Mouse (Mus musculus): Measurements from ENCODE around the gene Epsti1.

The Epsti1 gene

GRCm38 (mm10) chr14:77904171-77904762, at the start of gene Epsti1:
Gene Epsti1, plus strand, starts transcription at chr14:77904239.
- peak; percentile 73 to 77 for DNase-seq (ENCODE audit: low spot score in 2 of 2)

GRCm38 (mm10) chr14:77859894-77860293, 44.1 kb upstream of the Epsti1 start:
- no peak for DNase-seq (ENCODE audit: low spot score in 2 of 2)

GRCm38 (mm10) chr14:77860841-77861560, 43.0 kb upstream of the Epsti1 start:
- no peak for DNase-seq (ENCODE audit: low spot score in 2 of 2)

GRCm38 (mm10) chr14:77864051-77864450, 40.0 kb upstream of the Epsti1 start:
- DNase-seq (ENCODE audit: low spot score in 2 of 2) = no peak

- DNase-seq (ENCODE audit: low spot score in 2 of 2) = no peak
These were observed 39.5 kb upstream of the Epsti1 start for GRCm38 (mm10) chr14:77864510-77864909.

- no peak for DNase-seq (ENCODE audit: low spot score in 2 of 2)
These were observed 36.4 kb upstream of the Epsti1 start for GRCm38 (mm10) chr14:77867601-77868000.

- DNase-seq (ENCODE audit: low spot score in 2 of 2) = no peak
These were observed 33.1 kb upstream of the Epsti1 start for GRCm38 (mm10) chr14:77870926-77871325.

- no peak for DNase-seq (ENCODE audit: low spot score in 2 of 2)
These were observed 32.6 kb upstream of the Epsti1 start for GRCm38 (mm10) chr14:77871380-77871975.

GRCm38 (mm10) chr14:77874304-77875241, 29.5 kb upstream of the Epsti1 start, which contains the start of gene Dnajc15:
Gene Dnajc15, minus strand, starts transcription at chr14:77875125.
- peak; percentile 80 to 84 for DNase-seq (ENCODE audit: low spot score in 2 of 2)

GRCm38 (mm10) chr14:77876199-77876598, 27.8 kb upstream of the Epsti1 start:
- DNase-seq (ENCODE audit: low spot score in 2 of 2) = no peak

GRCm38 (mm10) chr14:77877876-77878275, 26.2 kb upstream of the Epsti1 start:
- peak in 1 of 2 experiments; percentile 33 for DNase-seq (ENCODE audit: low spot score in 2 of 2)

- DNase-seq (ENCODE audit: low spot score in 2 of 2) = no peak
These were observed 22.0 kb upstream of the Epsti1 start for GRCm38 (mm10) chr14:77881998-77882397.

GRCm38 (mm10) chr14:77882669-77883068, 21.4 kb upstream of the Epsti1 start:
- no peak for DNase-seq (ENCODE audit: low spot score in 2 of 2)

- no peak for DNase-seq (ENCODE audit: low spot score in 2 of 2)
These were observed 17.7 kb upstream of the Epsti1 start for GRCm38 (mm10) chr14:77886376-77886775.

- no peak for DNase-seq (ENCODE audit: low spot score in 2 of 2)
These were observed 17.1 kb upstream of the Epsti1 start for GRCm38 (mm10) chr14:77886941-77887340.

- DNase-seq (ENCODE audit: low spot score in 2 of 2) = no peak
These were observed 14.1 kb upstream of the Epsti1 start for GRCm38 (mm10) chr14:77889911-77890310.

GRCm38 (mm10) chr14:77895951-77896350, 8.1 kb upstream of the Epsti1 start:
- DNase-seq (ENCODE audit: low spot score in 2 of 2) = no peak

GRCm38 (mm10) chr14:77902541-77902940, 1.5 kb upstream of the Epsti1 start:
- no peak for DNase-seq (ENCODE audit: low spot score in 2 of 2)

GRCm38 (mm10) chr14:77905466-77905865, 1.4 kb downstream of the Epsti1 start:
- no peak for DNase-seq (ENCODE audit: low spot score in 2 of 2)

- no peak for DNase-seq (ENCODE audit: low spot score in 2 of 2)
These were observed 2.5 kb downstream of the Epsti1 start for GRCm38 (mm10) chr14:77906586-77906985.

GRCm38 (mm10) chr14:77915776-77916175, 11.7 kb downstream of the Epsti1 start:
- DNase-seq (ENCODE audit: low spot score in 2 of 2) = no peak

- no peak for DNase-seq (ENCODE audit: low spot score in 2 of 2)
These were observed 17.6 kb downstream of the Epsti1 start for GRCm38 (mm10) chr14:77921641-77922040.
